Mouse (Mus musculus) Muller cell, postnatal 12 days (primary cell): ENCODE results near the gene Ttbk1.

ENCODE experiments used
- DNase-seq: peaks from one replicate; pipeline ENCODE4 v3.0.0-alpha.2; 2015; ENCODE audit errors: inconsistent ontology term

Gene Ttbk1

GRCm38 (mm10) chr17:46418628-46419027, 68.8 kb downstream of the Ttbk1 start:
- DNase-seq: no peak

GRCm38 (mm10) chr17:46408478-46408877, 79.0 kb downstream of the Ttbk1 start:
- DNase-seq: no peak

GRCm38 (mm10) chr17:46394631-46395030, 92.8 kb downstream of the Ttbk1 start:
- peak; percentile 49 for DNase-seq

DNA sequence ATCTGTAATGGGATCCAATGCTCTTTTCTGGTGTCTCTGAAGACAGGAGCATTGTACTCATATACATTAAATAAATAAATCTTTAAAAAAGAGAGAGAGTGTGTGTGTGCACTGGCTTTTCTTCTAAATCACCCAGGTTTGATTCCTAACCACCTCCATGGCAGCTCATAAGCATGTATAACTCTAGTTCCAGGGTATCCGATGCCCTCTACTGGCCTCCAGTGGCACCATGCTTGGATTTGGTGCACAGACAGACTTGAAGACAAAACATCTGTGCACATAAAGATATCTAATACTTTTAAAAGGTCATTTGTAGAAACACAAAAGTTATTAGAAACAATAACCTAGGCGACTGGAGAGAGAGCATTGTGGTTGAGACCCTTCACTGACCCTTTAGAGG, 94.5 kb downstream of the Ttbk1 start:
- DNase-seq: peak; percentile 21
